Mouse (Mus musculus) spleen, embryonic (tissue): ENCODE results near the gene Tent4b.

Source experiments
- CTCF ChIA-PET: fragments of 350-600 bp; sonication (Branson Sonifier 250); formaldehyde crosslinking; loops from one replicate; lab custom pipeline; 2022; lab: Charles Lee

The Tent4b gene

GRCm38 (mm10) chr8:88227851-88228250 is 28.8 kb downstream of the Tent4b start:
- CTCF ChIA-PET: no interaction called here

GRCm38 (mm10) chr8:88228286-88228685 is 29.3 kb downstream of the Tent4b start:
- CTCF ChIA-PET: no interaction called here

- CTCF ChIA-PET: no interaction called here
Observed at GRCm38 (mm10) chr8:88228800-88229199, 29.8 kb downstream of the Tent4b start.

- CTCF ChIA-PET: no interaction called here
Observed at GRCm38 (mm10) chr8:88236666-88237065, 37.7 kb downstream of the Tent4b start.

- CTCF ChIA-PET: interaction anchor here (0.5 kb wide), 1 partner anchor 214 kb away, joined by 3 read pairs; no protein-coding TSS in a partner anchor
Observed at GRCm38 (mm10) chr8:88237606-88238005, 38.6 kb downstream of the Tent4b start.

DNA sequence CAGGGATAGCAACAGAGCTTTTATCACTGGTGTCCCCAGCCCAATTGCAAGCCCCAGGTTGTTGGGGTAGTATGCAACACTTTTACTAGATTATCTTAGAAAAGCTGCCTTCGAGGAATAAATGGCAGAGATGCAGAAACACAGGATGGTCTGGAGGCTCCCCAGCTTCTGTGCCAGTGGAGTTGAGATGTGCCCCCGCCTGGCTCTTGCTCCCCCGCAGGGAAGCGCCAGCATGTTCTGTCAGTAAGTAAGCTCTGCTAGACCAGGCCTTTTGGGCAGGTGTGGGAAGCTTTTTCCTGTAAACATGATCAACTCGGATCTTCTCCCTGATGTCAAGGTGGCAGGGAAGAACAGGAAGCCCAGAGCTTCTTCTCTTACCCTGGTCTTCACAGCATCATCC is 40.3 kb downstream of the Tent4b start:
- CTCF ChIA-PET: no interaction called here

- CTCF ChIA-PET: no interaction called here
Observed at GRCm38 (mm10) chr8:88241871-88242270, 42.9 kb downstream of the Tent4b start.

DNA sequence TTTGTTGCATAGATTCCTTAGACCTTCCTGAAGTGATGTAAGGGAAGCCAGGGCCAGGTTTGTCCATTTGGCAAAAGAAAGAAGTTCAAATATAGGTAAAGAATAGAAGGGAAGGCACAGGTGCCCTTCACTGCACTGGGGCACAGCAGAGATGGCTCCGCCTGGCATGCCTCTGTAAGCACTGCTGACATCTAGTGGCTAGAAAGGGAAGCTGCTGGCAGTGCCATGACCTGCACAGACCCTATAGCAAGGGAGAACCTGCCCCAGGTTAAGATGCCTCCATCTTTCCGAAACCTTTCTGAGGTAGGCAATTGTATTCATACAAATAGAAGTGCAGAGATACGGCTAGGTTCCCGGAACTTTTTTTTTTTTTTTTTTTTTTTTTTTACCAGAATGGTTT is 45.3 kb downstream of the Tent4b start:
- CTCF ChIA-PET: interaction anchor here (0.7 kb wide), 1 partner anchor 10 kb away, joined by 16 read pairs; no protein-coding TSS in a partner anchor

GRCm38 (mm10) chr8:88252791-88253190 is 53.8 kb downstream of the Tent4b start:
- CTCF ChIA-PET: interaction anchor here (1.3 kb wide), 1 partner anchor 9 kb away, joined by 3 read pairs; no protein-coding TSS in a partner anchor

- CTCF ChIA-PET: no interaction called here
Observed at GRCm38 (mm10) chr8:88254957-88255356, 55.9 kb downstream of the Tent4b start.

DNA sequence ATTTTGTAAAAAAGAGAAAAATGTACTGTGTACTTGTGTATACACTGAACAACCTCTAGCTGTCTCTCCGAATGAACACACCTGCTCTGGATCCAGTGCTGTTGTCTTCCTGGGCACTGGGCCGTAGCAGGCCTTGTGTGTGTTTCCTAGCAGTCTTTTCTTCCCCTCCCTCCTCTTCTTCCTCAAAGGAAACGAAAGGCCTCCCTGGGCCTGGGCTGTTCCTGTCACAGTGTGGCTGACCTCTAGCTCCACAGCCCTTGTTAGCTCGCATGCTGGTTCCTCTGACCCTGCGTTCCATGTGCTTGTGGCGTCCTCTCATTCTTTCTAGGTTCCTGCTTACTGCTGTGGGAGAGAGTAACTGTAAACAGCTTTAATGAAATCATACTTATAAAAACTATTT is 59.0 kb downstream of the Tent4b start:
- CTCF ChIA-PET: no interaction called here

DNA sequence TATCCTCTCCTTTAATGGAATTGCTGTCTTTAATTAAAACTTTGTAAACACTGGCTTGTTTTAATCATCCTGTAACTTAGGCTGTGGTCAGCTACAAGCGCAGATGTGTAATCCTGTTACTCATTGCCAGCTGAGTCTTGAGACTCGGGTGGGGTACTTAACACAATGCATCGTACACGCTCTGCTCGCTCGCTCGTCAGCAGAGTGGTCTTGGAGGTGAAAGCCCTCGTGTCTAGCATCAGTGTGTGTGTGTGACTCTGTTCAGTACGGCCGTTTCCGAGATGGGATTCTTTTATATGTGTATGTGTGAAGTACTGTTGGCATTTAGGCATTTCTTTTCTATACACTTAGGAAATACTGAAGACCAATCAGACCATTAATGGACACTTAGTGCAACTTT is 59.5 kb downstream of the Tent4b start:
- CTCF ChIA-PET: no interaction called here

GRCm38 (mm10) chr8:88260466-88260980 is 61.5 kb downstream of the Tent4b start:
- CTCF ChIA-PET: no interaction called here

GRCm38 (mm10) chr8:88262831-88263635 is 64.0 kb downstream of the Tent4b start:
- CTCF ChIA-PET: interaction anchor here (0.7 kb wide), 1 partner anchor 314 kb away, joined by 15 read pairs; no protein-coding TSS in a partner anchor

DNA sequence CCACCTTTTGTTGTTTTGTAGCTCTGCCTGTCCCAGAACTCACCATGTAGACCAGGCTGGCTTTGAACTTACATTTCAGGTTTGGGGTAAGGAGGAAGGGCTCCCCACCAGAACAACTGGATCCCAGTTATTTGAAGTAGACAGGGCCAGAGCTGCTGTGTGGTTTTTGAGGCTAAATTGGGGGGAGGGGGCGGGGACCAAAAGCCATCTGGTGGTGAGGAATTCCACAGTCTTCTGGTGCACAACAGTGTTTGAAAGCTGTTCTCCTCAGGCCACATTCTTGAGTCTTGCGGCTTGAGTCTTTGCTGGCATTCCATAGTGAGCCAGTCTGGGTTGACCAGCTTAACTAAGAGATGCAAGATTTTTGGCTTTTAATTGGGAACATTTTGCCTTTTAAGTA is 66.5 kb downstream of the Tent4b start:
- CTCF ChIA-PET: interaction anchor here (0.6 to 1.6 kb wide), 5 partner anchors 17 to 355 kb away, joined by 3 read pairs; no protein-coding TSS in a partner anchor

DNA sequence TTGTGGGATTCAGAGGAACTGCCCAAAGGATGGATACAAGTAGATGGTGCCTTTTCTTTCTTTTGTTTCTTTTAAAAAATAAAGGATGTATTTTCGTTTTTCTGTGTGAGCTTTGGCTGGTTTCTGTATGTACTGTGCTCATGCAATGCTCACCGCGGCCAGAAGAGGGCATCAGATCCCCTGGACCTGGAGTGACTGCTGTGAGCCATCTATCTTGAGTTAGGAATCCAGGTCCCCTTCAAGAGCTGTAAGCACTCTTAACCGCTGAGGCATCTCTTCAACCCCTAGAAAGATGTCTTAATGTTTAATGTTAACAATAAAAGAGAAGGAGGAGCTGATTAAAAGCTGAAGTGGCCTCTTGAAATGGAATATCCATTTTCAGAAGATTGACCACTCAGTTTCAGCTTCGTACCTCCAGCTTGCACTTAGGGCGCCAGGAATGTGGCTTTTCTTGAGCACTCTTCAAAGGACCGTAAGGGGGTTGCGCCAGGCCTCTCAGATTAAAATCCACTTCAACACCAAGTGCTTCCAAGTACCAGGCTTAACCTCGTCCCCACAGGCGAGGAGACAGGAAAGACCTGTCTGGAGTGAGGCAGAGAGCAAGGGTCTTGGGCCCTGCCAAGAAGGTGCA is 67.3 kb downstream of the Tent4b start:
- CTCF ChIA-PET: interaction anchor here (0.8 to 1.6 kb wide), 7 partner anchors 45 to 354 kb away, joined by 3 to 17 read pairs (median 3); no protein-coding TSS in a partner anchor

- CTCF ChIA-PET: interaction anchor here (1.0 to 1.6 kb wide), 4 partner anchors 44 to 97 kb away, joined by 3 to 6 read pairs (median 4); no protein-coding TSS in a partner anchor
Observed at GRCm38 (mm10) chr8:88266801-88267403, 67.9 kb downstream of the Tent4b start.

- CTCF ChIA-PET: interaction anchor here (1.0 kb wide), 1 partner anchor 91 kb away, joined by 3 read pairs; no protein-coding TSS in a partner anchor
Observed at GRCm38 (mm10) chr8:88269107-88269875, 70.3 kb downstream of the Tent4b start.

- CTCF ChIA-PET: interaction anchor here (1.0 kb wide), 1 partner anchor 90 kb away, joined by 3 read pairs; no protein-coding TSS in a partner anchor
Observed at GRCm38 (mm10) chr8:88270086-88270485, 71.1 kb downstream of the Tent4b start.

DNA sequence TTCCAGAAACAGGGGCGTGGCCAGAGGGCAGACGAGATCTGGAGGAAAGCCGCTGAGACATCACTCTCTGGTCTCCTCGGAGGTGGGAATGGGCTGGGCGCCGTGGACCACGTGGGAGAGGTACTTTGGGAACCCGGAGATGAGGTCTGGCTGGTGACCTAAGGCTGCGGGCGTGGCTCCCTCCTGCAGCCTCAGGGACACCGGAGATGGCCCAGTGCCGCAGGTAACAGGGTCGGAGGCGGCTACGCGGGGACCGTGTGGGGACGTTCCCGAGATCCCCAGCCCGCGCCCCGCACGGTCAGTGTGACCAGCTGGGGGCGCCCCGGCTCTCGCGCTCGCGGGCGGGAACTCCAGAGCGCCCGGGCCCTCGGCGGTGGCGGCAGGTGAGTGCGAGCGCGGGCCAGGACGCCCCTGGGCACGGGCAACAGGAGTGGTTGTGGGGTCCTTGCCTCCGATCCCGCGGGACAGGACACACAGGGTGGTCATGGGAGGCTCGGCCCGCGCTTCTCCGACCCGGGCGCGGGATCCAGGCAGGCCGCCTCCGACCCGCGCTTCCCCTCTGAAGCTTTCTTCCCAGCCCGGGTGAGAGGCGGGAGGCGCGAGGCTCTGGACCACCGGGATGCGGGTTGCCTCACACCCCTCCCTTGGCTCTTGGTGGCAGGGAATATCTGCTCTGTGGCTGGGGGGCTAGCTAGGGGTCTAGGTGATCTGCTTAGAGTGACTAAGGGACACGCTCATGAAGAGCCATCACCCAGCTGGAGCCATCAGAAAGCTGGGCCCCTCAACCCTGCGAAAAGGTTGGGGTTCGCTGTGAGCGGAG is 73.4 kb downstream of the Tent4b start, which contains the start of gene Adcy7:
Gene Adcy7 (plus strand): TSS at position 173 of the 820 bp plus-strand sequence.
- CTCF ChIA-PET: interaction anchor here (1.0 kb wide), 1 partner anchor 10 kb away, joined by 3 read pairs; no protein-coding TSS in a partner anchor
